Mouse (Mus musculus) kidney, embryonic 14.5 days (tissue): ENCODE data around the gene Mdga2. TPM values are rescaled to one million over a fixed set of nuclear protein-coding genes. Genes with fewer than 3 reads are reported as not detected.
A peak's percentile ranks its signal among the peaks of the same experiment; 100 is the strongest.

Source experiments
- ATAC-seq: fragments of 200-750 bp; cut with Nextera tagmentation; 2 replicates; pipeline ENCODE4 v1.8.0; 2017; ENCODE audit warnings: moderate number of reproducible peaks, mild to moderate bottlenecking, moderate TSS enrichment, moderate library complexity; ENCODE audit not compliant: low FRiP score, low TSS enrichment
- H3K27ac ChIP-seq: fragments of 300-500 bp; sonication (generic); 2 replicates; pipeline ENCODE4 v1.5.1; 2014; ENCODE audit warnings: low read depth, mild to moderate bottlenecking, low read length, moderate library complexity, mixed read lengths
- H3K27me3 ChIP-seq: fragments of 300-500 bp; sonication (generic); 2 replicates; pipeline ENCODE4 v1.6.1; 2014; ENCODE audit warnings: mild to moderate bottlenecking, low read length; ENCODE audit not compliant: control insufficient read depth, insufficient read depth
- H3K36me3 ChIP-seq: fragments of 300-500 bp; sonication (generic); 2 replicates; pipeline ENCODE4 v1.6.1; 2014; ENCODE audit warnings: low read length, mixed read lengths; ENCODE audit not compliant: control insufficient read depth, insufficient read depth
- H3K4me1 ChIP-seq: fragments of 300-500 bp; sonication (generic); 2 replicates; pipeline ENCODE4 v1.6.1; 2014; ENCODE audit warnings: low read length, mixed read lengths; ENCODE audit not compliant: control insufficient read depth, insufficient read depth
- H3K4me2 ChIP-seq: fragments of 300-500 bp; sonication (generic); replicated peaks from 2 replicates; pipeline ENCODE4 v1.6.1; 2014; ENCODE audit warnings: low read depth, mild to moderate bottlenecking, low read length
- H3K4me3 ChIP-seq: fragments of 300-500 bp; sonication (generic); 2 replicates; pipeline ENCODE4 v1.5.1; 2014; ENCODE audit warnings: mild to moderate bottlenecking, low read length
- H3K9ac ChIP-seq: fragments of 300-500 bp; sonication (generic); 2 replicates; pipeline ENCODE4 v1.6.1; 2014; ENCODE audit warnings: low read depth, mild to moderate bottlenecking, low read length, moderate library complexity
- H3K9me3 ChIP-seq: fragments of 300-500 bp; sonication (generic); 2 replicates; pipeline ENCODE4 v1.6.1; 2016; ENCODE audit warnings: low read length; ENCODE audit not compliant: control insufficient read depth
- WGBS: fragments of 180-500 bp; shearing (Covaris S2); extraction: QIAGEN DNeasy Blood & Tissue Kit; methylation state at CpG from one replicate; pipeline ENCODE4 v1.1.7; 2014; 5-methylcytosine and 5-hydroxymethylcytosine counted together
- polyA plus RNA-seq: library from polyadenylated mRNA; unstranded; fragments of >200 nt; fragmentation: Nextera tagmentation; extraction: Ambion mirVana; gene quantifications from 2 replicates; pipeline ENCODE4 v1.2.1, GENCODE M21; 2014

Mdga2 gene
- polyA plus RNA-seq, 1 experiment from 2014 or later: 2.0 TPM

DNA sequence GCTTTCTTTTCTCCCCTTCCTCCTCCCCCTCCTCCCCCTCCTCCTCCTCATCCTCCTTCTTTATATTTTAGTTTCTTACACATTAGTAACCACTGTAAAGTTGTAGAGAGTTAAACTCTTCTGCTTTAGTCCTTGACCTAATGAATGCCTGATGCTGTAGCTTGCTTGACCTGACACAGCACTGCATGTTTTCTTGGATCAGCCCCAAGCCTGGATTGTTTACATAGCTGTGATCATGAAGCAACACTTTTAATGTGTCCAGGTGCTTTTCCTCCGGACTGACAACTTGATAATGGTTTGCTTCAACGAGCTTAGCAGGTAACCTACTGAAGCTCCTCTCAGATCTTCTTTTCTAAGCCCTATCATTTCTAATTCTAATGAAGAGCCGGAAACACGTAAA lies 723.1 kb downstream of the Mdga2 start:
- Histone ChIP-seq H3K9me3 (no peaks in the 10 kb centered on the region), H3K9ac (no peak overlapping the region), H3K4me1 (no peaks in the 10 kb centered on the region), H3K4me2 (no peak overlapping the region), H3K27ac (no peak overlapping the region), H3K4me3 (no peak overlapping the region), H3K27me3 (no peaks in the 10 kb centered on the region), H3K36me3 (no peaks in the 10 kb centered on the region)
- ATAC-seq: peak; percentile 83
- 49% methylated on average over 4 of the region's 4 CpGs for WGBS

DNA sequence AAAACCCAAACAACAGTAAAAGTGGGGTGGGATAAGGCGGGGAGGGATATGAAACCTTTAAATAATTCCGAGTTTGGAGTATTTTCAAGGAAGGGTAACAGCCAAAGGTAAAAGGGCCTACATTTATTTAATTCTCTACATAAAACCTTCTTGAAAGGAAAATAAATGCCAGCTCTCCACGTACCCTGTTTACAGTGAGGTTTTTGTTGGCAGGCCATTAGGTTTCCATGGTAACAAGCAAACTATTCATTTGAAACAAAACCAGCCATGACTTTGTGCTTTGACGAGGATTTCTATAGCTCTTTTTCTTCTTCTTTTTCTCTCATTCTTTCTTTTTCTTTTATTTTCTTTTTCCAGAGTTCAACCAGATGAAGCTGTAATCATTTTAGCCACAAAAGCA lies 751.5 kb downstream of the Mdga2 start:
- Histone ChIP-seq H3K9me3 (no peaks in the 10 kb centered on the region), H3K36me3 (no peaks in the 10 kb centered on the region), H3K4me3 (no peak overlapping the region), H3K4me2 (no peak overlapping the region), H3K9ac (no peak overlapping the region), H3K27ac (no peak overlapping the region), H3K27me3 (no peaks in the 10 kb centered on the region), H3K4me1 (no peaks in the 10 kb centered on the region)
- WGBS: 57% methylated on average over 4 of the region's 4 CpGs
- ATAC-seq: no peak

DNA sequence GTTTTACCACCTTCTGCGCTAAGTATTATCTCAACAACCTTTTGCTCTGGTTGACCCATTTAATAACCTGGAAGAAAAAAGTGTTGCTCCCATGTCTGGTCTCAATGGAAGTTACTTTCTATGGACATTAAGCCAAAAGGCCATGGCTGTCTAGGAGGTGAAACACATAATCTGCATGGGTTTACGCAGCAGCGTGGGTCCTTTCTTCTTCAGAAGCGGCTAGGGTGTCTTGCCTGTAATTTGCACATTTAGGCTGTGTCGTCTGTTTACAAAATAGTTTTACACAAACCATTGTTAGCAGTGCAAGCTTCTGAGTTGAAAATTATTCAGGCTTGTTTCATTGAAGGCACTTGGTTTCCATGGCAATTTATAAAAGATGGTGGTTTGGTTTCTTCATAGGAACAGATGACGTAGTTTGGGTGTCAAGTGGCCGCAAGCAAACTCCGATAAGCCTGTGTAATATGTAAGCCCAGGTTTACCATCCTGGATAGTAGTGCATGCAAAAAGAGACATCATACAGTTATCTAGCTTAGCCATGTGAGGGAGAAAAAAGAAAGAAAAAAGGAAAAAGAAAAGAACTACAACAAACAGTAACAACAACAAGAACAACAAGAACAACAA lies 752.0 kb downstream of the Mdga2 start:
- Histone ChIP-seq H3K27ac (no peak overlapping the region), H3K9me3 (no peaks in the 10 kb centered on the region), H3K4me2 (no peak overlapping the region), H3K27me3 (no peaks in the 10 kb centered on the region), H3K36me3 (no peaks in the 10 kb centered on the region), H3K9ac (no peak overlapping the region), H3K4me3 (no peak overlapping the region), H3K4me1 (no peaks in the 10 kb centered on the region)
- 89% methylated on average over 8 of the region's 8 CpGs for WGBS
- ATAC-seq: no peak

DNA sequence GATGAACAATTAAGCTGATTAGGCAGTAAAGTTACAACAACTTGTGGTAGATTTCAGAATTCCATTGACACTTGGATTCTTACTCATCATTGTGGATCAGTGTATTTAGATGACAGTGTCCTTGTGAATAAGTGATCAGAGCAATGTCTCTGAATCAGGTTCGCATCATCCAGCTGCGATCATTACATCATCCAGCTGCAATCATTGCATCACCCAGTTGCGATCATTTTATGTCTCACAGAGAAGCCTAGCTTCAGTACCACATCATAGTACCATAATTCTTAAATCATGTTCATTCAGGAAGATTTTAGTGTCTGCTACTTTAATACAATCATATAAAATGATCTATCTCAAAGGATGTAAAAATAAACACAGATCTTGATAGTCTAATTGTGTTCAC lies 756.8 kb downstream of the Mdga2 start:
- Histone ChIP-seq H3K9me3 (no peaks in the 10 kb centered on the region), H3K27ac (no peak overlapping the region), H3K36me3 (no peaks in the 10 kb centered on the region), H3K4me2 (no peak overlapping the region), H3K4me1 (no peaks in the 10 kb centered on the region), H3K9ac (no peak overlapping the region), H3K4me3 (no peak overlapping the region), H3K27me3 (no peaks in the 10 kb centered on the region)
- 96% methylated on average over 3 of the region's 3 CpGs for WGBS
- no peak for ATAC-seq

DNA sequence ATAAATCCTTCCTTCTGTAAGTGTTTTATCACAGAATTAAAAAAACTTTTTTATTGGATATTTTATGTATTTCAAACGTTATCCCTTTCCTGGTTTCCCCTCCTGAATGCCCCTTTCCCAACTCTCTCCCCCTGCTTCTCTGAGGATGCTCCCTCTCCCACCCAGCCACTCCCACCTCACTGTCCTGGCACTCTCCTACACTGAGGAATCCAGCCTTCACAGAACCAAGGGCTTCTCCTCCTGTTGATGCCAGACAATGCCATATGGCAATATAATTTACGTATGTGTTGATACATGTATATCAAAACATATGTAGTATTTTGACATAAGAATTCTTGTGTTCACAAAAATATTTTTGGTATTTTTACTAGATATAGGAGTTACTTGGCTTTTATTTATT lies 779.0 kb downstream of the Mdga2 start:
- Histone ChIP-seq H3K36me3 (no peaks in the 10 kb centered on the region), H3K27me3 (no peaks in the 10 kb centered on the region), H3K4me3 (no peak overlapping the region), H3K4me2 (no peak overlapping the region), H3K9me3 (no peaks in the 10 kb centered on the region), H3K27ac (no peak overlapping the region), H3K9ac (no peak overlapping the region), H3K4me1 (no peaks in the 10 kb centered on the region)
- WGBS: 69% methylated on average over 2 of the region's 2 CpGs
- ATAC-seq: no peak
